Mouse (Mus musculus) heart, postnatal 4 days (tissue): Measurements from ENCODE around the gene Ociad1. TPM values are rescaled to one million over a fixed set of nuclear protein-coding genes. Genes with fewer than 3 reads are reported as not detected.

Experiments
- DNase-seq: peaks from one replicate; pipeline ENCODE4 v3.0.0; 2021
- total RNA-seq, 2 experiments: library from RNA; stranded (reverse); gene quantifications; 2 replicates each; pipeline ENCODE4 v1.2.3; 2021

The Ociad1 gene
- total RNA-seq, 2 experiments from 2014 or later: 261 to 264 TPM

- no peak for DNase-seq
These were observed 47.5 kb downstream of the Ociad1 start for GRCm38 (mm10) chr5:73339779-73340722.

DNA sequence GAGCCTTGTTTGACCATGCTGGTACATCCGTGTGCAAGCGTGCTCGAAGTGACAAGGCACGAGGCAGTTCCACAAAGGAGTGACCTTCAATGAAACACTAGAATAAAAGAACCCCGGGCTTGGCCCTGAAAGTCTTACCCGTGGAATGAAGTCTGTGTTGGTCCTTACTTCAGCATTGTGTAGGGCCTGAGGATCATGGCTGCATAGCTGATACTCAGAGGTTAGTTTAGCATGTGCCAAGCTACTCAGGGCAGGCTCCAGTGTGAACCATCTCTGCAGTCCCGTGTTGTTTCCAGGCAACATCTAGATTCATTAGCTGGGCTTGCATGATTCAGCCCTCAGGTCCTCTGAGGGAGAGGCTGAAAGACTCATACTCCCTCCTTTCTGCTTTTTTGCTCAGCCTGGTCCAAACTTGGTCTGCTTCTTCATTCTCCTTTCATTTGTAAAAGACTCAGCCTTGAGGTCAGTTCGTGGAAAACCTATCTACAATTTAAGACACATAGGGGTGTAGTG, 48.2 kb downstream of the Ociad1 start, which contains the start of gene Ociad2:
Gene Ociad2, minus strand, starts transcription at position 306 of the 513 bp plus-strand sequence.
- DNase-seq: no peak

DNA sequence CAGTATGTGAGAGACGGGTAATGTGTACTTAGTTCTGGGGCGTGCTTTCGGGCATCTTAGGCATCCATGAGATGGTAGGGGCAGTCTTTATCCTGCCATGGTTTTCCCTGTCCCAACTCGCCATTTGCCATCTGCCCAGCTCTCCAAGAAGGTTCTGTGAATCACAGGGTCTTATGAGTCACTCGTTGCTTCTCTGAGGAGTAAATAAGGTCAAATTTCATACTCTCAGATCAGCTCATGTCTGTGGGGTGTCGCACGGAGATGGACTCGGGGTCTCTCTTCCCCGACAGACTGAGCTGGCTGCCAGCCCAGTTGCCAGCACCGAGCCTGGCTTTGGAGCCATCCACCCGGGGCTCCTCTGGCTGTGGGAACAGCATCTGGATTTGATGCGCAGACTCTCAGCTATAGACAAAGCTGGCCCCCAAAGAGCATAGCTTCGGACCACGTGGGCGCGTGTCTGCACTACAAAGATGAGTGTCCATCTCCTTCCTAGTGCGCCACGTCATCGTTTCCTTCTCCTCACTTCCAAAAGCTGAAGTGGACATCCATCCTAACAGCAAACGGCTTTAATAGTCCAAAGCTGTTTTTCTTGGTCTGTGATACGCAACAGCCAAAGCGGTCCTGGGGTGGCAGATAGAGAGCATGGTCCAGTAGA, 50.2 kb downstream of the Ociad1 start:
- no peak for DNase-seq

GRCm38 (mm10) chr5:73344310-73344709, 51.7 kb downstream of the Ociad1 start:
- DNase-seq: peak; percentile 22

- DNase-seq: no peak
These were observed 52.7 kb downstream of the Ociad1 start for GRCm38 (mm10) chr5:73345254-73345653.

DNA sequence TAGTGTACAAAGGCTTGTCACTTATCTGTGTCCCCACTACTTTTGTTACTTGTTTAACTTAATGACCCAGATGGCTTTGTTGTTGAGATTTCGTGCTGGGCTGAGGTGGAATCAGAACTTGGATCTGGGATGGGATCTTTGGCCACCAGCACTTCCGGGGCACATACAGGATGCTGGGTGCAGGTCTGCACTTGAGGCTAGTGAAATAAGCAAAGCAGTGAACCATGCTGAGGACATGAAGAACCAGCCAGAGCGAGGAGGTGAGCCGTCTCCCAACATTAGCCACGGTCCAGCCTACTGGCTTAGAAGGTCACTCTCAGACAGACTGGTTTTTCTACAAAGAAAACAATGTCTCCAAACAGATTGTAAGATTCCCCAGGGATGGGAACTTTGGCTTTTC, 56.9 kb downstream of the Ociad1 start:
- DNase-seq: no peak

- DNase-seq: no peak
These were observed 59.2 kb downstream of the Ociad1 start for GRCm38 (mm10) chr5:73351796-73352195.

- DNase-seq: peak; percentile 12
These were observed 60.9 kb downstream of the Ociad1 start for GRCm38 (mm10) chr5:73353519-73353918.

DNA sequence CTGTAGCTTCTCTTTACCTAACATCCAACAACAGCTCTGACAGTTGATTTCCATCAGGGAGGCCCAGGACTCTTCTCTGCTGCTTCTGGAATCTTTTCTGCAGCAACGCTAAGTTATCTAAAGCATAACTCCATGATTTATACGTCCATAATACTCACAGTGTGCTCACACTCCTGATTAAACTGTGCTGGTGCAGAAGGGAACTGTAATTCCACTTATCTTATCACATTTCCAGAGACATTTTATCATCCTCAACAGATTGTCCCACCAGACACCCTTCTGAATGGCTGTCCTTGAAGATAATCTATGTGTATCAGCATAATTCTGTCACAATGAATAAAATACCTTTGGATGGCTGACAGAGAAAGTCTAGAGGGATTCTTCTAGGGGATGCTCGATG, 61.4 kb downstream of the Ociad1 start:
- no peak for DNase-seq

DNA sequence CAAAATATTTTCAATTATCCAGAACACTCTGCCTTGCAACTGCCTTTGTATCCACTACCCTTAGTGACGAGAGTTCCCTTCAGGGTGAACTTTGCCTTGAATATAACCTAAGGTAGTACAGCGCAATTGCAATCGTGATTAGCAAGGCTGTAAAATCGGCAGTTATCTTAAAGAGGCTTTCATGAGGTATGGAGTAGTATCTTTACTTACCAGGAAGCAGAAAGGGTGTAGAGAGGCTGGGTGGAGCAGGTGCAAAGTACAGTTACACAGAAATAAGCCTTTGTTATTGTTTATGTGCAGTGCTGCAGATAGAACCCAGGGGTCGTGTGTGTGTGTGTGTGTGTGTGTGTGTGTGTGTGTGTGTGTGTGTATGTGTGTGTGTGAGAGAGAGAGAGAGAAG, 62.8 kb downstream of the Ociad1 start:
- DNase-seq: no peak

- peak; percentile 19 for DNase-seq
These were observed 66.7 kb downstream of the Ociad1 start for GRCm38 (mm10) chr5:73359134-73359751.

DNA sequence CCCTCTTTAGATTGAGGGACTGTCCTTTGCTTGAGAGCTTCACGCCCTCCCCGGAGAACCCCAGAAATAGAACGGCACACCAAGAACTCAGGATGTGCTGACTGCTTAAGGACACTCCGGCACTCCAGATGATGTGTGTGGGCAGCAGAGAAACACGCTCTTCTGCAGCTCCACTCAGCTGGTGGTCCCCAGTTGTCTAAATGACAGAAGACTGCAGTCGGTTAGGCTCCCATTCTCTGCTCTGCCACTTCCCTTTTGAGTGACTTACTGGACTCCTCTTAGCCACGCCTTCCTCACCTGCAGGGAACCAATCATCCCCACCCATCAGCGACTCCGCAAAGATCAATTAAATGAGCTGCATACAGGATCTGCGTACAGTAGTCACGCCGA, 67.2 kb downstream of the Ociad1 start:
- DNase-seq: no peak

DNA sequence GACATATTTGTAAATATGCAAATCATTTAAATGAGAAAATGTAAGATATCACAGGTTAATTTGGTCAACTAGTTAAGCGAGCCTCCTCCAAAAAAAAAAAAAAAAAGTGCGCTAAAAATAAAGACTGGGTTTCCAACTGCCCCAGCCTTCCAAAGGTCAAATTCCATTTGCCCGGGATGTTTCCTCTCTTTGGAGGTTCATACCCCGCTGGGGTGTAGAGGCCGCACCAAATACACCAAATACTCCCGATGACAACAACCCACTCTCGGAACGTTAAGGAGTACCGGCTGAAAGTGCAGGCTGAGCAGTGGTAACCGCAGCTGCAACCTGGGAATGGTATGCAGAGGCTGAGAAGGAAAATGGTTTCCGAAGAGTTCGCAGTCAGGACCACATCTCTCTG, 67.7 kb downstream of the Ociad1 start:
- DNase-seq: no peak

DNA sequence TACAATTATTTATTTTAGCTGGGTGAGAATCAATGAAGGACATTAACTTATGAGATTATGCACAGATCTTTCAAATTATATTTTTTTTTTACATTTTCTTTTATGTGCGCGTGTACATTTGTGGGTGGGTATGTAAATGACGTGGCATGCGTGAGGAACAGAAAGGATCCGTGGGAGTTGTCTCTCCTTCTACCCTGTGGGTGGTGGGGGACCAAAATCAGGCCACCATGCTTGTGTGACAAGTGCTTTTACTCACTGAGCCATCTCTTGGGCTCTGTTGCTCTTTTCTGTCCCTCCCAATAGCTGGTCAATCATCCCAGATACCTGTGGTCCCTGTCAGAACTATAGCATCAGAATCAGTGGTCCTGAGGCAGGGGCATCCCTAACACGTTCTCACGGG, 69.8 kb downstream of the Ociad1 start:
- DNase-seq: no peak

DNA sequence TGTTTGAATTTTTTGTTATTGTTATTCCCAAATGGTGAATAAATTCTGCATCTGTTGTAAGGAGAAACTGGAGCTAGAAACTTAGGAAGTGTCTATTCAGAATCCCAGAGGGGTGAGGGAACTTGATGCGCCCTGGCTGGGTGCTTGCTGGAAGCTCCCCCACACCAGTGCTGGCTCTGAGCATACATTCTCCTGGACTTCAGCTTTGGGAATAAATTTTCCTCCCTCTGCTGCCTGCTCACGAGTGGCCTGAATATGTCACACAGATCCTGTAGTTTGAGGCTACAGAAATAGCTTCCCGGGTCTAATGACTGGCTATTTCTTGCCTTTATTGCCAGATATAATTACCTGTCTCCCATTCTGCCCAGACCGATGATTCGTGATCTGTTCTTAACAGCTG, 70.2 kb downstream of the Ociad1 start:
- no peak for DNase-seq

Other genes with a start within 250 kb of the Ociad1 start
- 10 to 100 TPM; 57.0 to 57.9 TPM for gene Fryl, start 36.2 kb upstream of the Ociad1 start, total RNA-seq
- gene Ociad2, start 48.2 kb downstream of the Ociad1 start, total RNA-seq: 10 to 100 TPM in 1 of 2 experiments, 1 to 10 TPM in 1; 9.6 to 12.1 TPM
- not detected for gene Cwh43, start 113.3 kb downstream of the Ociad1 start, total RNA-seq
- gene Dcun1d4, start 188.2 kb downstream of the Ociad1 start, total RNA-seq: 10 to 100 TPM; 17.4 to 19.1 TPM